22 mouse cellular contexts compared by ENCODE assay signal in the genomic region with DNA sequence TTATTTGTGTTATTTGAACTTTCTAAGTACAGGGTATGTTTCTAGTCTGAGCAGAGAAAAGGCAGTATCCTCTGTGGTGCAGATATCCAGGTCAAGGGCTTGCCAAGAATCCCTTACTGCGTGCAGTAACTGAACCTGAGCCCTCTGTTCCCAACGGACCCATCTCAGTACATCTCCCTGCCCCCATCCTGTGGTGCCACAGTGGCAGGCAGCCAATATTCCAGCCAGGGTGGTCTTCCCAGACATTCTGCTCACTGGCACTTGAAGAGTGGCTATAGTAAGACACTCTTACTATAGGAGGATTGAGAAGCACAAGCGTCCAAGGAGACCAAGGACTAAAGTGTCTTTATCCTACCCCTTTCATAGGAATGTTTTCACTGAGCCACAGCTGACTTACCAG.
DNase-seq lines count a peak whose midpoint lies in the region; ATAC-seq and TF ChIP-seq lines count a peak whose summit lies in the region.
"Had no signal": no experiment of that assay in that cellular context is flagged by ENCODE, and none has a peak within 500 bp of the region (broad histone marks: within the 10 kb centered on the region; RNA-seq: fewer than 3 reads in every experiment).

No protein-coding gene starts in this region.

- no peaks in the 10 kb centered on the region for H3K36me3 ChIP-seq in kidney, adult 2 months (ENCODE audit: control insufficient read depth, insufficient read depth, low read length)
- H3K36me3 ChIP-seq in lung, embryonic 16.5 days (ENCODE audit: control insufficient read depth, insufficient read depth, low read length): no peaks in the 10 kb centered on the region
- H3K36me3 ChIP-seq in liver, embryonic 12.5 days: no peaks in the 10 kb centered on the region
- H3K36me3 ChIP-seq: embryonic facial prominence, embryonic 15.5 days; forebrain, embryonic 12.5 days; G1E; hindbrain, embryonic 12.5 days; intestine, embryonic 15.5 days; liver, embryonic 13.5 days had no signal

- H3K9me3 ChIP-seq in lung, embryonic 16.5 days (ENCODE audit: control insufficient read depth, low read length): no peaks in the 10 kb centered on the region
- no peaks in the 10 kb centered on the region for H3K9me3 ChIP-seq in liver, embryonic 12.5 days (replicated peaks)
- H3K9me3 ChIP-seq: embryonic facial prominence, embryonic 15.5 days; forebrain, embryonic 12.5 days; hindbrain, embryonic 12.5 days; intestine, embryonic 15.5 days; liver, embryonic 13.5 days had no signal

- H3K27me3 ChIP-seq in kidney, adult 2 months (replicated peaks; ENCODE audit: control insufficient read depth, insufficient read depth, low read length): no peaks in the 10 kb centered on the region
- no peaks in the 10 kb centered on the region for H3K27me3 ChIP-seq in lung, embryonic 16.5 days (ENCODE audit: control insufficient read depth, insufficient read depth, low read depth, low read length)
- no peaks in the 10 kb centered on the region for H3K27me3 ChIP-seq in liver, embryonic 12.5 days (replicated peaks)
- H3K27me3 ChIP-seq: embryonic facial prominence, embryonic 15.5 days; forebrain, embryonic 12.5 days; hindbrain, embryonic 12.5 days; intestine, embryonic 15.5 days; liver, embryonic 13.5 days had no signal

- H3K27ac ChIP-seq in kidney, adult 2 months (ENCODE audit: insufficient read depth, low read depth, low read length): peak overlapping the region; percentile 59
- H3K27ac ChIP-seq in lung, embryonic 16.5 days (ENCODE audit: low read length): peak overlapping the region; percentile 39
- H3K27ac ChIP-seq in brown adipose tissue, adult 24 weeks (replicated peaks; ENCODE audit: low read depth, low read length): peak overlapping the region; percentile 67
- no peak overlapping the region for H3K27ac ChIP-seq in liver, embryonic 12.5 days
- H3K27ac ChIP-seq: embryonic facial prominence, embryonic 15.5 days; forebrain, embryonic 12.5 days; hindbrain, embryonic 12.5 days; hindbrain, postnatal 0 days; intestine, embryonic 15.5 days; liver, embryonic 13.5 days had no signal

- H3K4me3 ChIP-seq in kidney, adult 2 months (ENCODE audit: insufficient read depth, low read depth, low read length): no peak overlapping the region
- H3K4me3 ChIP-seq in lung, embryonic 16.5 days (ENCODE audit: low read length): no peak overlapping the region
- no peak overlapping the region for H3K4me3 ChIP-seq in lung, adult 2 months (replicated peaks; ENCODE audit: extremely low read depth, low read depth, low read length)
- no peak overlapping the region for H3K4me3 ChIP-seq in brown adipose tissue, adult 24 weeks (ENCODE audit: insufficient read depth, low read depth, low read length)
- no peak overlapping the region for H3K4me3 ChIP-seq in liver, embryonic 12.5 days
- H3K4me3 ChIP-seq: embryonic facial prominence, embryonic 15.5 days; forebrain, embryonic 12.5 days; hindbrain, embryonic 12.5 days; intestine, embryonic 15.5 days; liver, embryonic 13.5 days had no signal

- no peak for TF ChIP-seq POLR2A in kidney, adult 2 months (IDR thresholded peaks at IDR 0.05; ENCODE audit: low read depth, low read length)
- no peak for TF ChIP-seq POLR2A in lung, adult 2 months (IDR thresholded peaks at IDR 0.05; ENCODE audit: borderline replicate concordance, extremely low read depth, low read depth, low read length)

- TF ChIP-seq CTCF in kidney, adult 2 months (conservative IDR thresholded peaks at IDR 0.05; ENCODE audit: insufficient read depth, insufficient read length, low read depth, low read length): no peak
- no peak for TF ChIP-seq CTCF in lung, adult 2 months (IDR thresholded peaks at IDR 0.05; ENCODE audit: insufficient read depth, low read length)

- peak; percentile 49 to 61 for DNase-seq in cerebellum, postnatal 10 days
- DNase-seq in cerebellum, adult 11-12 months: no peak
- peak; percentile 3 for DNase-seq in kidney, adult 2 months
- no peak for DNase-seq in kidney, adult 8-10 months
- DNase-seq in lung, adult 2 months: no peak
- DNase-seq: cerebellum, adult 18-20 months; gastrocnemius, postnatal 25 days; liver, embryonic 13.5 days; right cerebral cortex, adult 18-20 months; spleen, adult 18-20 months; thymus, postnatal 14 days had no signal

- WGBS in kidney, adult 2 months: 63% methylated on average over 3 of the region's 3 CpGs
- 71% methylated on average over 3 of the region's 3 CpGs for WGBS in lung, embryonic 16.5 days
- whole genome bisulfite sequencing in lung, adult 2 months: 52% methylated on average over 3 of the region's 3 CpGs
- 50% methylated on average over 3 of the region's 3 CpGs for WGBS in liver, embryonic 12.5 days (ENCODE audit: insufficient replicate concordance)

- no peak overlapping the region for H3K4me2 ChIP-seq in lung, embryonic 16.5 days (ENCODE audit: low read depth, low read length)
- H3K4me2 ChIP-seq in liver, embryonic 12.5 days: no peak overlapping the region
- H3K4me2 ChIP-seq: embryonic facial prominence, embryonic 15.5 days; forebrain, embryonic 12.5 days; hindbrain, embryonic 12.5 days; intestine, embryonic 15.5 days; liver, embryonic 13.5 days; midbrain, embryonic 11.5 days had no signal

- no peak for ATAC-seq in lung, embryonic 16.5 days (ENCODE audit: low read depth)
- no peak for ATAC-seq in liver, embryonic 12.5 days
- ATAC-seq: hindbrain, postnatal 0 days; intestine, embryonic 15.5 days; midbrain, embryonic 16.5 days had no signal

- no peak overlapping the region for H3K9ac ChIP-seq in lung, embryonic 16.5 days (ENCODE audit: low read length)
- H3K9ac ChIP-seq in liver, embryonic 12.5 days: no peak overlapping the region
- H3K9ac ChIP-seq: embryonic facial prominence, embryonic 15.5 days; forebrain, embryonic 12.5 days; hindbrain, embryonic 12.5 days; intestine, embryonic 15.5 days; liver, embryonic 13.5 days had no signal

- H3K4me1 ChIP-seq in kidney, adult 2 months (ENCODE audit: control insufficient read depth, insufficient read depth, low read length): peaks cover 4% of the 10 kb centered on the region; the same call in 1 of the 2 replicates
- H3K4me1 ChIP-seq in lung, embryonic 16.5 days (replicated peaks; ENCODE audit: control insufficient read depth, insufficient read depth, low read length): no peaks in the 10 kb centered on the region
- H3K4me1 ChIP-seq in lung, adult 2 months (ENCODE audit: control insufficient read depth, insufficient read depth, low read length): peaks cover 8% of the 10 kb centered on the region; the same call in 1 of the 2 replicates
- H3K4me1 ChIP-seq in brown adipose tissue, adult 24 weeks (ENCODE audit: control insufficient read depth, insufficient read depth, insufficient read length, low read length): peaks cover 11% of the 10 kb centered on the region; the same call in 1 of the 2 replicates
- H3K4me1 ChIP-seq in liver, embryonic 12.5 days: no peaks in the 10 kb centered on the region
- H3K4me1 ChIP-seq: embryonic facial prominence, embryonic 15.5 days; intestine, embryonic 15.5 days; liver, embryonic 13.5 days had no signal

Comparison
In these comparisons a context has a peak if more than half of its experiments do, and no peak if none do; other contexts are left out.
1. DNase-seq: peak in cerebellum, postnatal 10 days (2 of 2) and kidney, adult 2 months (single experiment); none in cerebellum, adult 11-12 months (single experiment), kidney, adult 8-10 months (0 of 2) and lung, adult 2 months (single experiment).